Mouse (Mus musculus) olfactory bulb, adult 2 months (tissue): ENCODE results near the gene Entpd5. TPM values are rescaled to one million over a fixed set of nuclear protein-coding genes. Genes with fewer than 3 reads are reported as not detected.
"Not testable (repeated sequence)": the region's sequence is repeated elsewhere in the genome, so short reads cannot be mapped to it uniquely, and the experiment has no call there.

Experiments
- H3K27ac ChIP-seq: fragments of 200-500 bp; 2 replicates; pipeline ENCODE4 v1.5.1; 2012; ENCODE audit warnings: low read depth, low read length; ENCODE audit not compliant: insufficient read depth
- H3K4me1 ChIP-seq: fragments of 200-500 bp; 2 replicates; pipeline ENCODE4 v1.6.1; 2012; ENCODE audit warnings: low read length; ENCODE audit not compliant: control insufficient read depth, insufficient read depth
- H3K4me3 ChIP-seq: fragments of 200-500 bp; 2 replicates; pipeline ENCODE4 v1.5.1; 2012; ENCODE audit warnings: mild to moderate bottlenecking, low read depth, low read length, moderate library complexity; ENCODE audit not compliant: insufficient read depth
- CTCF ChIP-seq: fragments of 200-500 bp; IDR thresholded peaks from 2 replicates; pipeline ENCODE4 v1.5.1; 2012; ENCODE audit warnings: low read depth, mild to moderate bottlenecking, low read length, moderate library complexity; ENCODE audit not compliant: insufficient read depth
- POLR2A ChIP-seq: fragments of 200-500 bp; IDR thresholded peaks from 2 replicates; pipeline ENCODE4 v1.6.1; 2012; ENCODE audit warnings: mild to moderate bottlenecking, low read depth, low read length, moderate library complexity; ENCODE audit not compliant: insufficient read depth
- WGBS: fragments of 180-500 bp; shearing (Covaris S2); methylation state at CpG from one replicate; pipeline ENCODE4 v1.1.7; 2018; 5-methylcytosine and 5-hydroxymethylcytosine counted together
- polyA plus RNA-seq: library from polyadenylated mRNA; stranded (reverse); fragments of >200 nt; gene quantifications from 2 replicates; pipeline ENCODE4 v1.2.4, GENCODE M21; 2012; ENCODE audit warnings: low replicate concordance; ENCODE audit not compliant: missing spikeins, insufficient read depth, insufficient read length

Entpd5 gene
- polyA plus RNA-seq, 1 experiment = not detected

DNA sequence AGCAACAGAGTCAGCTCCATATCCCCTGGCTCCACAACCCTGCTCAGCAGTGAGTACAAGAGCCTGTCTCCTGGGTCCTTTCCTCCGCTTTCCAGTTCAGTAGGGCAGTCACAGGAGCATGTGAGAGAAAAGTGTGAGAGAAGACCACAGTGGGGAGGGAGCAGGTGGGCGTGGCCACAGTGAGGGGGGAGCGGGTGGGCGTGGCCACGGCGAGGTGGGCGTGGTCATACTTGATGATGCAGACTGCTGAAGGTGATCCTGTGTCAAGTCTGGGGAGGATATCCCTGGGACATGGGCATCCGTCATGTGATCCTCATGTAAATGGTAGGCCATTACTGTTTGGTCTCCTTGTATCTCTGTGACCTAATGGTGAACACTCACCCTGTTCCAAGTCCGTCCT is 41.9 kb downstream of the Entpd5 start:
- WGBS = 66% methylated on average over 9 of the region's 9 CpGs
- peaks cover 6% of the 10 kb centered on the region for H3K4me1 ChIP-seq

DNA sequence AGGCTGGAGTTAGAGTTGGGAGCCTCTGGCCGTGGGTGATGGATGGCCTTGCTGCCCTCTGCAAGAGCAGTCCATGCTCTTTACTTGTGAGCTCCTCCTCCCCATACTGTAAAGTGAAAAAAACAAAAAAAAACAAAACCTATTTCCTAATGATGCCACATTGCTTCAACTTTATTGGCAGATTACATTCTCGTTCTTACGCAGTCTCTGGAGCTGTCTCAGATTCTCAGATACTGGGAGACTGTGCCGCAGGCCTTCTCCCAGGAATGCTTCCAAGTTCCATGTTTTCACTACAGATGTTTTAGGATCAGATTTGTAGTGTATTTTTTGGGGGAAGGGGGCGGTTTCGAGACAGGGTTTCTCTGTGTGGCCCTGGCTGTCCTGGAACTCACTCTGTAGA is 43.7 kb downstream of the Entpd5 start:
- 94% methylated on average over 6 of the region's 6 CpGs for WGBS
- peaks cover 6% of the 10 kb centered on the region for H3K4me1 ChIP-seq
- H3K27ac ChIP-seq = no peak overlapping the region
- TF ChIP-seq CTCF = no peak
- no peak for TF ChIP-seq POLR2A
- H3K4me3 ChIP-seq = no peak overlapping the region

More for the DNA sequence above, 41.9 kb downstream of the Entpd5 start:
- H3K4me3 ChIP-seq = no peak overlapping the region
- TF ChIP-seq POLR2A = no peak
- no peak for TF ChIP-seq CTCF
- H3K27ac ChIP-seq = no peak overlapping the region

DNA sequence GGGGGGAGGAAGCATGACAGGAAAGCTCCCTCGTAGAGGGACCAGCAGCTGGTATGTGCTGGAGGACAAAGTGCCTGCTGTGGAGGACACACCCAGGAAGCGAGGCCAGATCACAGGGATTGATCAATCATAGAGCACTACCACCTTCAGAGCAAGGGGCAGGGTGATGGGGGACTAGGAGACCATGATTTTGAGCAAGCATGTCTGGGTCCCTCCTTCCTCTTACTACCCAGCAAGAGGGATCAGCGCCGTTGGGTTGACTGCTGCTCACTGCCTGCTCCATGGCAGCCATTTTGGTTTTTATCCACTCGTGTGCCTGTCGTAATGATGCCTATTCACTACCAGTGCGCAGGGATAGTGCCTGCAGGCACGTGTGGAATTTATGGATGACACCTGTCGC is 44.5 kb downstream of the Entpd5 start:
- Histone ChIP-seq H3K27ac (no peak overlapping the region), H3K4me3 (no peak overlapping the region), H3K4me1 (peaks cover 6% of the 10 kb centered on the region)
- WGBS = 86% methylated on average over 9 of the region's 9 CpGs
- TF ChIP-seq POLR2A (no peak), CTCF (no peak)

DNA sequence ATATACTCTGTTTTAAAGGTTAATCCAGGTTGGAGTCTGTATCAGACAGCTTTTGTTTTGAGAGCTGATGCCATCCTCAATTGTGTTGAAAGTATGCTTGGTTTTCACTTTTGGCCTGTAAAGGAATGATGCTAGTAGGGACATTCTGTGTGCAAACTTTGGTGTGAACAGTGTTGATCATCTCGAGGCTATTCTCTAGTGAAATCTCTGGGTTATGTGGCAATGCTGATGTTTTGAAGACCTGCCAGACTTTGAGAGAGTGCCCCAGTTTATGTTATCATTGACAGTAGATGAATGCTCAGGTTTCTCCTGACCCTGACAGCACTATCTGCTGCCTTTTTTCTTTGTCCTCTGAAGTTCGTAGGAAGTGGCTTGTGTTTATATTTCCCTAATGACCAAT is 46.0 kb downstream of the Entpd5 start:
- Histone ChIP-seq H3K27ac (no peak overlapping the region), H3K4me3 (no peak overlapping the region), H3K4me1 (peaks cover 6% of the 10 kb centered on the region)
- no peak for TF ChIP-seq CTCF
- WGBS = 56% methylated on average over 2 of the region's 2 CpGs

DNA sequence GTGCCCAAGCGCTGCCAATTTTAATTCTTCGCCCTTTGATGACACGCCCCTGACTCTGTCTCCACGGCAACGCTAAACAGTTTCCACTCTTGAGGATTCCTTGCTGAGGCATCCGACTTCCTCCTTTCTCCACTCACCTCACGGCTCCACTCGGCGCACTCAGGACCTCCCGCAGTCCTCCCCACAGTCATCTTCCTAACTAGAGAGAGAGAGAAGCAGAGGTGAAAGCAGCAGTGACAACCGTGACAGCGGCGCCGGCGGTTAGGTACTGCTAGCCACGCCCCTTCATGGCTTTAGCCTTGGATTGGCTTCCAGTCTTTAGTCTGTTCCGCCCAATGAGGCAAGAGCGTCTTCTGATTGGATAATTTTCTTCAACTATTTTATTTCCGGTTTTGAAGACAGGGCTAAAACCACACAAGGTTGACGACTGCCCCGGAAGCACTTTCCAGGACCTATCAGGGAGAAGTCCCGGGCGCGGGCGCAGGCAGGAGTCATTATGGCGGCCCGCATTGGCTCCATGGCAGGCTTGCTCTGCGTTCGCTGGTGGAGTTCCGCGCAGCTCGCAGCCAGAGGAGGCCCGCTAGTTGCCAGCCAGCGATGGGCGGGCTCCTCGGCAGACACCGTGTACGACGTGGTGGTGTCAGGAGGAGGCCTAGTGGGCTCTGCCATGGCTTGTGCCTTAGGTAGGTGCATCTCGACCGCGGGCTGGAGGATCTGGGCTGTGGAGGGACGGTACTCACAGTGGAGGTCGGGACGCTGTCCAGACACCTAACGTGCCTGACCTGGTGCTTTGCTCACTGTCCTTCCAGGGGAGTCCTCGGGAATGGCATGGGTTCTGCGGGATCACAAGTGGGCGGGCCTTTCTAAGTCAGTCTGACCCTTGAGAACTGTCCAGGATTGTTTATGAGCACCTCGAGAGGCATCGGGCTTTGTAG is 47.0 kb downstream of the Entpd5 start, which contains the start of the genes Coq6 and Fam161b:
Coq6 (plus strand) TSS at position 103 of the 935 bp plus-strand sequence.
Fam161b (minus strand) TSS at position 279 of the 935 bp plus-strand sequence.
- TF ChIP-seq CTCF (no peak), POLR2A (0 out of 2 replicates have a peak, but pooled peaks have one; percentile 37)
- H3K4me1 ChIP-seq = peaks cover 6% of the 10 kb centered on the region
- peak within 1 kb of the TSS; percentile 90 for H3K4me3 ChIP-seq
- no peak within 1 kb of the TSS; the same call in 1 of the 2 replicates for H3K27ac ChIP-seq
- WGBS = under 1% methylated on average over 51 of the region's 51 CpGs

DNA sequence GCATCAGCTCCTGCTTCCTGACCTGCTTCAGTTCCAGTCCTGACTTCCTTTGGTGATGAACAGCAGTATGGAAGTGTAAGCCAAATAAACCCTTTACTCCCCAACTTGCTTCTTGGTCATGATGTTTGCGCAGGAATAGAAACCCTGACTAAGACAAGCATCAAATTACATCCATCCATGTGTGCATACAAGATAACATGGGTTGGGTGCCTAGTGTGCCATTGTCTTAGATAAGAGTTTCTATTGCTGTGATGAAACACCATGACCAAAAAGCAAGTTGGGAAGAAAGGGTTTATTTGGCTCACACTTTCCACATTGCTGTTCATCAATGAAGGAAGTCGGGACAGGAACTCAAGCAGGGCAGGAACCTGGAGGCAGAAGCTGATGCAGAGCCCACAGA is 50.1 kb downstream of the Entpd5 start:
- 89% methylated on average over 2 of the region's 2 CpGs for WGBS
- not testable (repeated sequence) for H3K4me1 ChIP-seq, H3K27ac ChIP-seq, H3K4me3 ChIP-seq

DNA sequence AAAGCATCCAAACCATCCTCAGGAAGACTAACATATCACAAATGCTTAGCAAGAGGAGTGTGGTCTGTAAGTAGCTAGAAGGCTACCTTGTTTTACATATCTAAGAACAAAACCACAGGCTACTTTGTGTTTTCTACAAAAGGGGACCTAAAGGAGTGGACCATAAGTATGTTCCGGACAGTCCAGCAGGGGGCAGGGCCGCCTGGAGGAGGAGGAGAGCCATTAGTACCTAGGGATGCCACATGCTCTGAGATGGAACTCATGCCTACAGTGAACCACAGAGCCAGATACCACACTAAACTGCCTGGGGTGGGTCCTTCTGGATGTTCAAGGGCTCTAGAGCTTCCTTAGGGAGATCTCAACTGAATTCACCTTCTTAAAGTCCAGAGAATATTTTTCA is 61.6 kb downstream of the Entpd5 start:
- no peak overlapping the region for H3K4me3 ChIP-seq
- H3K4me1 ChIP-seq = no peaks in the 10 kb centered on the region
- no peak for TF ChIP-seq POLR2A
- TF ChIP-seq CTCF = no peak
- no peak overlapping the region for H3K27ac ChIP-seq
- WGBS = 46% methylated on average over 2 of the region's 2 CpGs

DNA sequence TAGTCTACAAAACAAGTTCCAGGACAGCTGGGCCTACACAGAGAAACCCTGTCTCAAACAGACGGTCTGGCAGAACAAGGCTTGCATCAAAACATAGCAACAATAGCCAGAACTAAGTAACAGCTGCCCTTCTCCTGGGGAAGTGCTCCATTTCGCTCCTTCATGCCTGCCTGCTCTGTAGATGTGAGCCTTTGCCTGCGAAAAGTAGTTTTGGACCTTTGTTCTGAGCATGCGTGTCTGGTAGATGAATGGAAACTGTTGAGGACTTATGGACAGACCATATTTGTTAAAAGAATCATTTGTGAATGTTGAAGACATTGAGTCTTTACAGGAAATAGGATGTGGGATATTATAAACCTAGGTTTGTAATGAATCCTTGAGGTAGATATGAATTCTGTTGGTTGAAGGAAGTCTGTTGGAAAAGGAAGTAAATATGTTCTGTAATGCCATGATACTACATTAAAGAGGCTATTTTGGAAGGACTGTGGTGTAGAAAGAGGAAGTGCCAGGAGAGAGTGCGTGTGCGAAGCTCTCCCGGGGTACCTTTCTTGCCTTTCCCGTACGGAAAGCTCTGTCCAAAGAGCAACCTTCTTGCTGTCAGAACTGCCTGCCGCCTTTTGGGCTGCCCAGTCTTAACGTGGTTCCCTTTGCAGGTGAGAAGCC is 71.7 kb downstream of the Entpd5 start:
- Histone ChIP-seq H3K27ac (no peak overlapping the region), H3K4me1 (no peaks in the 10 kb centered on the region), H3K4me3 (no peak overlapping the region)
- TF ChIP-seq CTCF (no peak), POLR2A (no peak)
- 91% methylated on average over 11 of the region's 11 CpGs for WGBS

DNA sequence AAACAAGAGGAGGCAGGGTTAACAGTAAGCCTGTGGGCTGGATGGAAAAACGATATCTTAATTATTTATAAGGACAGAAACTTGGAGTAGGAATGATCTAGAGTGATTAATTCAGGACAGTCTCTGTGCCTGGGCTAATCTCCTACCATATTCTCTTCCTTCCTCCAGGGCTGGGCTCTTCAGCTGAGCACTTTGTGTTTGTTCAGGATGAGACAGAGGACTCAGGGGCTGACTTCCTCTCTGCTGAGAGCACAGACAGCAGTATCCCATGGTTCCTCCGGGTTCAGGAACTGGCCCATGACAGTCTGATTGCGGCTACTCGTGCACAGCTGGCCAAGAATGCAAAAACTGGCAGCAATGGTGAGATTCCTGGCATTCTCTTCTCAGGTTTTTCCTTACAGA is 81.7 kb downstream of the Entpd5 start:
- TF ChIP-seq POLR2A = no peak
- TF ChIP-seq CTCF = no peak
- no peak overlapping the region for H3K27ac ChIP-seq
- no peak overlapping the region for H3K4me3 ChIP-seq
- H3K4me1 ChIP-seq = no peaks in the 10 kb centered on the region
- 69% methylated on average over 4 of the region's 4 CpGs for WGBS

Other genes starting within 250 kb of the Entpd5 start
- gene Elmsan1, start 190.1 kb downstream of the Entpd5 start, polyA plus RNA-seq = not detected in 2 replicates
- not detected in 2 replicates for gene Ptgr2, start 123.8 kb downstream of the Entpd5 start, polyA plus RNA-seq
- gene Zfp410, start 92.2 kb downstream of the Entpd5 start, polyA plus RNA-seq = not detected in 2 replicates
- gene Coq6, start 47.4 kb downstream of the Entpd5 start, polyA plus RNA-seq = not detected in 2 replicates
- not detected in 2 replicates for gene Fam161b, start 47.2 kb downstream of the Entpd5 start, polyA plus RNA-seq
- gene Bbof1, start within 50 bp of the Entpd5 start, polyA plus RNA-seq = not detected in 2 replicates
- not detected in 2 replicates for gene Rnf113a2, start 8.2 kb upstream of the Entpd5 start, polyA plus RNA-seq
- gene Aldh6a1, start 42.0 kb upstream of the Entpd5 start, polyA plus RNA-seq = not detected in 2 replicates
- not detected in 2 replicates for gene Lin52, start 42.4 kb upstream of the Entpd5 start, polyA plus RNA-seq
- gene Vsx2, start 160.7 kb upstream of the Entpd5 start, polyA plus RNA-seq = not detected in 2 replicates
- gene Abcd4, start 208.4 kb upstream of the Entpd5 start, polyA plus RNA-seq = not detected in 2 replicates
- gene Vrtn, start 232.0 kb upstream of the Entpd5 start, polyA plus RNA-seq = not detected in 2 replicates